Mouse (Mus musculus): ENCODE data around the gene Sgms1. TPM values are rescaled to one million over a fixed set of nuclear protein-coding genes. Genes with fewer than 3 reads are reported as not detected.
A peak's percentile ranks its signal among the peaks of the same experiment; 100 is the strongest.

The Sgms1 gene
- total RNA-seq, 2 experiments from 2014 or later: 58.8 to 59.5 TPM

DNA sequence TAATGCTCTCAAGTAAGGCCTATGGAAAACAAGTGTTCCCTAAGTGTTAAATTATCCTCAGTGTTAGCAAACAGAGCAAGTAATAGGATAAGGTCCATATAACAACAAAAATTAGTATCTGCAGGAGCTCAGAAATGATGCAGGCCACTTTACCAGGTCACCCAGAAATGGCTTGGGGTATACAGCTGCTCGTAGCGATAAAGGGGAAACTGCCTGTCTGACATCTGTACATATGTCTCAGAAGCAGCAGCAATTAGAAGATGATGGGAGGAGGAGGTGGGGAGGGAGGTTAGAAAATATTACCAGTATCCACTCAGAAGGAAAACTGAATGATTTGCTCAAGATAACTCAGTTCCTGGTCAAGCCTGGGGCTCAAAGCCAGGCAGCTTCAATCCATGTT, 162.3 kb downstream of the Sgms1 start:
- no peak overlapping the region for H3K4me3 ChIP-seq
- H3K27ac ChIP-seq: no peak overlapping the region
- no peak for DNase-seq (ENCODE audit: extremely low spot score in 1 of 2, low spot score in 2 of 2)
- intact Hi-C loops (cut with DNase I): no loop called here
- TF ChIP-seq CTCF (IDR thresholded peaks at IDR 0.05): no peak

DNA sequence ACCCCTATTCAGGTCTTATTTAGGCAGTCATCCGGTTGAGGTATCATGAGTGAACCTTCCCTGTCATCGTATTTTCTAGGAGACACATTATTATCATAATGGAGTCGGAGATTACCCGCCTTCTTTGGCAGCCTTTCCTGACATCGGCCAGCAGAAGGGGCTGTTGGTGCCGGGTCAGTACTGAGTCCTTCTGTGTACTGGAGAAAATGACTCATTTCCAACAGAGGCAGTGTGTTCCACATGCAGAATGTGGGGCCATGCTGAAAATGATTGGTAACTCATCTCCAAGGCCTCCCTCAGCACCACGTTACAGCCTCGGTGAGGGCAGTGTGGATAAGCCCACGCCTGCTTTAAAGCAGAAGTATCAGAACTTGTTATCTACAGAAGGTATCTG, 164.4 kb downstream of the Sgms1 start:
- DNase-seq (ENCODE audit: extremely low spot score in 1 of 2, low spot score in 2 of 2): no peak
- intact Hi-C loops (cut with DNase I): no loop called here
- H3K27ac ChIP-seq: no peak overlapping the region
- no peak overlapping the region for H3K4me3 ChIP-seq
- peak; percentile 17 for TF ChIP-seq CTCF (IDR thresholded peaks at IDR 0.05)

DNA sequence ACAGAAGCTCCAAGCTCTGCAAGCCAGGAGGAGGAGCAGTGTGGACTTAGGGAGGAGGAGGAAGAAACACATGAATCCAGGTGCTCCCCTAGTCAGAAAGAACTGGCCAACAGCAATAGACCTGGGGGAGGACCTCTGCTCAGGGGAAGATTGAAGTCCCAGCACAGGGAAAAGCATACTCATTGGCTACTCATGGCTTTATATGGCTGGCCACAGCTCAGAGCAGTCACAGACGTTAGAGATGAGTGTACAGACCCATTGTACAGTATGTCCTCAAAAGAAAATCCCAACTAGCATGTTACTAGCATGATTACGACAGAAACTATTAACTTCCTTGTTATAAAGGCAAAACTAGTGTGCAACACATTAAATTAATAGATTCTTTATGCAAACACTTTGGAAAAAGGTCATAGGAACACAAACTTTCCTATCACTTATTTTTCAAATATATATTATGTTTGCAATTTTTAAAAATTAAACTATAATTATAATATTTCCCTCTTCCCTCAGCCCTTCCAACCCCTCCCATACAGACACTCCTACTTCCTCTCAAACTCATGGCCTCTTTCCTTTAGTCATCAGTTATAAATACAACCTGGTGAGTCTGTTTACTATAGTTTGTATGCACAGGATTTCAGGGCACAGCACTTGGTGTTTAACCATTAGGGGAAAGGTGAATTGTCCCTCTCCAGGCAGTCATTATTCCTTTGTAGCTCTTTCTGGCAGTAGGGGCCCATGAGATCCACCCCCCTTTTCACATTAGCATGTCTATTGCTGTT, 165.0 kb downstream of the Sgms1 start:
- no peak overlapping the region for H3K4me3 ChIP-seq
- H3K27ac ChIP-seq: no peak overlapping the region
- DNase-seq (ENCODE audit: extremely low spot score in 1 of 2, low spot score in 2 of 2): no peak
- intact Hi-C loops (cut with DNase I): no loop called here
- TF ChIP-seq CTCF (IDR thresholded peaks at IDR 0.05): no peak

DNA sequence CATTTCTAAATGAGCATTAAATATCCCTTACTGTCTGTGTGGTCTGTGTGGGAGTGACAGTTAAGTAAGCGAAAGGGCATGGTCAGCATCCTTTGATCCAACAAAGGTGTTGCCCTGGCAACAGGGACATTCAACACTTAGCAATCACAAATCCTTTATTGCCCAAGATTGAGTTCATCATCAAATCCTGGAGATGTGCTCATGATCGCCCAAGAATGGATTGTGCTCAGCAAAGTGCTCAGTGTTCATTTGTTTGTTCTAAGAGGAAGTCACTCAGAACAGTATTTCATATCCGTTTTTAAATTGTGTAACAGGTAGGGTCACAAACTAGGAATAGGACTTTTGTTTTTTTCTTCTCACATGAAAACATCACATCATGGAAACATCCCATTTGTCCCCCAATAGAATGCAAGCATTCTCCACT, 165.8 kb downstream of the Sgms1 start:
- DNase-seq (ENCODE audit: extremely low spot score in 1 of 2, low spot score in 2 of 2): no peak
- Histone ChIP-seq H3K4me3 (no peak overlapping the region), H3K27ac (no peak overlapping the region)
- intact Hi-C loops (cut with DNase I): no loop called here
- TF ChIP-seq CTCF (IDR thresholded peaks at IDR 0.05): no peak

DNA sequence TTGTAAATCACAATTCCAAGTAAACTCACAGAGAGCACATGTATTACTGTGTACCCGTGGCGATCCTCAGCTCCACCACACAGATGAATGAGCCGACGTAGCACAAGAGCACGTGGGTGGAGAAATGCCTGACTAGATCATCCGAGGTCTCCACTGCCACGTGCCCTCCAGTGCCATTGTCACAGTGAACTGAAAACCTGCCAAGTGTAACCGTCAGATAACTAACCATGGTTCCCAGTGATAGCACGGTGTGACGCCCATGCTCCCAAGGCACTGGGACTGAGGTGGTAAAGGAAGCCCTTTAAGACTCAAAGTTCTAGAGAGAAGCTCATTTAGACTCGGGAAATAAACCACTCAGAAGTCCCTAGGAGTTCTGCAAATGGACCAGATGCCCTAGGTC, 167.4 kb downstream of the Sgms1 start:
- Histone ChIP-seq H3K27ac (no peak overlapping the region), H3K4me3 (no peak overlapping the region)
- no peak for DNase-seq (ENCODE audit: extremely low spot score in 1 of 2, low spot score in 2 of 2)
- intact Hi-C loops (cut with DNase I): no loop called here
- TF ChIP-seq CTCF (IDR thresholded peaks at IDR 0.05): no peak

DNA sequence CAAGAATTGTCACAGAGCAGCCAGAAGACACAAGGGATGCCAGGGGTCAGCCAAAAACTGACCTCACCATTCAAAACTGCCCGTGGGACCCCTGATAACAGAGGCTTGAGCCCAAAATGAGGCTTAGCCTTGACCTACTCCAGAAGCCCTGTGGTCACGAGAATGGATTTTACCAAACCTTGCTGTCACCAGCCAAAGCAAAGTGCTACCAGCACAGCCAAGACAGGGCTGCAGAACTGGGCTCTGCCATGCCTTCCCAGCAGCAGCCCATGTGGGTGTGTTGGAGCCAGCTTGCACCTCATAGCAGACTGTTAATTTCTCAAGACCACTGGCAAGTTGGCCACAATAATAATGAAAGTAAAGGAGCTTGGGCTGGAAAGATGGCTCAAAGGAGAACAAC, 168.5 kb downstream of the Sgms1 start:
- Histone ChIP-seq H3K4me3 (no peak overlapping the region), H3K27ac (peak overlapping the region; percentile 4; the same call in 1 of the 2 replicates)
- TF ChIP-seq CTCF (IDR thresholded peaks at IDR 0.05): no peak
- no peak for DNase-seq (ENCODE audit: extremely low spot score in 1 of 2, low spot score in 2 of 2)
- intact Hi-C loops (cut with DNase I): no loop called here

DNA sequence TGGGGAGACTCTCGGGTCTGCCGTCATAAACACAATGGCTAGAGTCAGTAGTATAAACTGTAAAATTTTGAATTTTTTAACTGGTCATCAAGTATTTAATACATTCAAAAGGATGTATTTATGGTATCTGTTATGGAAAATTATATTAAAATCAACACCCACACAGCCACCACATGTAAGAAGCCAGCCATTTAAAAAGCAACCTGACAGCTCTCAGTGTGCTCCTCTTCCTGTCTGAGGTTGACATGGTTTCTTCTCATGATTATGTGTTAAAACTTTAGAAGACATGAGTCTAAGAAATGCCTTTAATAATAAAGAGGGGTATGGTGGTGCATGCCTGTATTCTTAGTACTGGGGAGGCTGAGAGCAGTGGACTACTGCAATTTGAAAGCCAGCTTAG, 172.8 kb downstream of the Sgms1 start:
- TF ChIP-seq CTCF (IDR thresholded peaks at IDR 0.05): no peak
- no peak overlapping the region for H3K4me3 ChIP-seq
- intact Hi-C loops (cut with DNase I): no loop called here
- no peak for DNase-seq (ENCODE audit: extremely low spot score in 1 of 2, low spot score in 2 of 2)
- H3K27ac ChIP-seq: no peak overlapping the region

DNA sequence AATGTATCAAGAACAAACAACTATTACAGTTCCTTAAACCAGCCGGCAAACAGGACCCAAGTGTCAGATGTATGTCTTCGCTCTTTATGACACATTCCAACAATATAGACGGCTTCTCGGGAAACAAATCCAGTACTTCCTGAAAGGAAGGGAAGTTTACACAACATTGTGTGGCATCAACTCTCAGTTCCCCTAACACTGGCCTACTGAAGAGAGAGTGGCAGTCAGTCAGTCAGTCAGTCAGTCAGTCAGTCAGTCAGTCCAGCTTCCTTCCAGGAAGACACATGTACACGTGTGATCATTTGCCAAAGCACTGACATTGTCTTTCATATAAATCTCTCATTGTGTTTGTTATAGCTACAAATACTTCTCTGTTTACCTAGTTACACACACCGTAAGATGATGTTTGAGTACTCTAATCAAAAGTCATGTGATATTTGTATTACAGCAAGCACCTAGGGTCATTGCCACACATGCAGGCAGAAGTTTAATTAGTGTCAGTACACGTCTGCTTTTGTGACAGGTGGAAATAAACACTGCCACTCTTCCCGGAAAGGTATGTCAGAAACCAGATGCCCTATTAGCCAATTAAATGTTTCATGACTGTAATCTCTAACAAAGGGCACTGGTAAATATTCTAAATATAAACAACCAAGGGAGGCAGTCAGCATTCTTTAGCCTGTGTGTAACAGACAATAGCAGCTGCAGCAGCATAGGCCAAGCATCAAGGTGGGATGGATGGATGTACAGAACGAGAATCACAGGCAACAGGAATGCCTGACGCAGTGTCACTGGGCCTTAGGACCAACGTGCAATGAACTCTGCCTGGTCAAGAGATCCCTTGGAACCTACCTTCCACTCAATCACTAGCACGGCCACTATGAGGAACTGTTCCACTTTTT, 174.4 kb downstream of the Sgms1 start:
- TF ChIP-seq CTCF (IDR thresholded peaks at IDR 0.05): no peak
- intact Hi-C loops (cut with DNase I): loop anchor here (5.0 kb wide), 2 partner anchors 107 to 172 kb away; partner anchors contain the start of gene Sgms1
- H3K4me3 ChIP-seq: no peak overlapping the region
- no peak for DNase-seq (ENCODE audit: extremely low spot score in 1 of 2, low spot score in 2 of 2)
- no peak overlapping the region for H3K27ac ChIP-seq

DNA sequence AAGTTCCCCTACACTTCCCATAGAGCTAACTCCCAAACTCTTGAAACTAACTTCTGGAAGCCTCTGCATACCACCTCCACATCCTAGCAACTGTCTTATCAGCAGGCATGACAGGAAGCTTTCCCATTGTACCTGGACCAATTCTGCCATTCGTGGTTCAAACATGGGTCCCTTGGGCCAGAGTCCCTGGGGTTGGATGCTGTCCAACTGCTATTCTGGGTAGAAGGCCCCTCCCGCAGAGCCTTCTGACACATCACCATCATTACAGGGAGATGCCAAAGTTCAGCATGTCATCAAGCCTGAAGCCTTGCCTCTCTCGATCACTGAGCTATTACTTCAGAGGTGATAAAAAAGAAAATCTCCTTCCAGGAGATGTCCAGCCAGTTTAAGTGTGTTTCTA, 175.9 kb downstream of the Sgms1 start:
- DNase-seq (ENCODE audit: extremely low spot score in 1 of 2, low spot score in 2 of 2): no peak
- no peak overlapping the region for H3K4me3 ChIP-seq
- H3K27ac ChIP-seq: no peak overlapping the region
- no peak for TF ChIP-seq CTCF (IDR thresholded peaks at IDR 0.05)
- intact Hi-C loops (cut with DNase I): loop anchor here (5.0 kb wide), 2 partner anchors 109 to 174 kb away; partner anchors contain the start of gene Sgms1

DNA sequence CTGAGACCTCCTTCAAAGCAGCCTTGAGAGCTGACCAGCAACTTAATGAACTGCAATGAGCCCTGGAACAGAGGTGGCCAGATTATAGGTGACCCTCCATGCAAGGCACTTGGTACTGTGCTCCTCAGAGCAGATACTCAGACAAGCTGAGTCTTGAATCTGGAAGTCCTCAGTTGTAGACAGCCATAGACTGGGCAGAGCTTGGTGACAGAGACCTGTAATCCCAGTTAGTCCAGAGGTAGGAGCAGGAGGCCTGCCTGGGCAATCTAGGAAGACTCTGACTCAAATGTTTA, 178.3 kb downstream of the Sgms1 start:
- intact Hi-C loops (cut with DNase I): loop anchor here (5.0 kb wide), 2 partner anchors 111 to 176 kb away; partner anchors contain the start of gene Sgms1
- H3K4me3 ChIP-seq: peak overlapping the region; percentile 43; the same call in 1 of the 2 replicates
- no peak for TF ChIP-seq CTCF (IDR thresholded peaks at IDR 0.05)
- DNase-seq (ENCODE audit: extremely low spot score in 1 of 2, low spot score in 2 of 2): no peak
- H3K27ac ChIP-seq: peak overlapping the region; percentile 6; the same call in 1 of the 2 replicates

DNA sequence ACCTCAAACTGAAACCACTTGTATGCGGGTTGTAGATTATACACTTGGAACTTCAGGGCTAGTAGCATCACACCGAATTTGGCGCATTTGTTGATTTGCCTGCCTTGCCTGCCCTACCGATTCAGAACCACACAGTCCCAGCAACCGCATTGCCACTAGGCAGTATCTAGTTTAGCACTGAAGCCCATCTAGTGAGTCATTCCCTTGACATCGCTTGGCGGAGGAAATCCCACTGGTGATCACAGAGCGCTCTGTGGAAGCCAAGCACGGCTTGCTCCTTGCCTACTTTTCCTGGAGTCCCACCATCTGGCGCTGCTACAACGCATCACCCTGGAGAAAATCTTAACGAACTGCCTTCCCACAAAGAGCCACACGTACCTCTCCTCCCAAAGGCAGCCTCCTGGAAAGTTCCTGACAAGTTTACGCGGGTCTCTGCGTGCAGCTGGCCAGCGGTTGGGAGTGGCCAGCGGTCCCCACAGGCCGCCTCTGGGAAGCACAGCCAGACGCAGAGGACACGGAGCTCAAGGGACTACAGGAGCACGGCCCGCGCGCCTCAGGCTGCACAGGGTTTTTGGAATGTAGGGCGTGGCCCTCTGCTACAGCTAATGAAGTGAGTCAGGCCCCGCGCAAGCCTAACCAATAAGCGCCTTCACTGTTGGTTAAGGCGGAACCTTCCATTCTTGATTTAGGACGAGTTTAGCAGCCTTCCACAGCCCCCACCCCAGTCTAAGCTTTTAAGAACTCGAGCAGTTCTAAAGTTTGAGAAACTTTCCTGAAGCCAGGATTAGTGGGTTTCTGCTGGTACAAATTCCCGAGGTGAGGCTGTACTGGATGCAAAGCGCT, 178.8 kb downstream of the Sgms1 start:
- DNase-seq (ENCODE audit: extremely low spot score in 1 of 2, low spot score in 2 of 2): peak; percentile 53 to 68
- H3K4me3 ChIP-seq: peak overlapping the region; percentile 43
- intact Hi-C loops (cut with DNase I): loop anchor here (5.0 kb wide), 2 partner anchors 112 to 177 kb away; partner anchors contain the start of gene Sgms1
- H3K27ac ChIP-seq: peak overlapping the region; percentile 76
- peak; percentile 26 for TF ChIP-seq CTCF (IDR thresholded peaks at IDR 0.05)

Measured in left cerebral cortex, adult 2 months (tissue).